Mouse (Mus musculus) c-Kit-positive CD71-positive TER-119-positive erythroid progenitor cells, embryonic 14.5 days (primary cell): ENCODE data around the gene Tnnt3.

ENCODE experiments used
- DNase-seq: peaks from one replicate; pipeline ENCODE4 v3.0.0-alpha.2; 2013; ENCODE audit warnings: low spot score

Gene Tnnt3

DNA sequence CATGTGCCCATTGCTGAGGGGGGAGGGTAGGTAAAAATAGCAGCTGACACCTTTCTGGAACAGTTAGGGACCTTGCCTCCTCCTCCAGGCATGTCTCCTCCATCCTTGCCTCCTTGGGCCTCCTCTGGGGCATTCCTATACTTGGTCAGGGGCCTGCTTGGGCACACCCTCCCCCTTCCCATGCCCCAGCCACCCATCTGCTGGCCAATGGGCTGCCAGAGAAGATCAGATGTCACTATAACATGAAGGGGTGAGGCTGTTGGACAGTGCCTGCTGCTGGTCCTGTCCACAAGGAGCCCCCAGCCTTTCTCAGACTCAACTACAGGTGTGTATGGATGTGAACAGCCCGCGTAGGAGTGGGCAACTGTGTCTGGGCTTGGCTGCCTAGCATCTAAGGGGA is at the start of gene Tnnt3:
Gene Tnnt3 (plus strand): TSS at position 262 of the 400 bp plus-strand sequence.
- no peak for DNase-seq

DNA sequence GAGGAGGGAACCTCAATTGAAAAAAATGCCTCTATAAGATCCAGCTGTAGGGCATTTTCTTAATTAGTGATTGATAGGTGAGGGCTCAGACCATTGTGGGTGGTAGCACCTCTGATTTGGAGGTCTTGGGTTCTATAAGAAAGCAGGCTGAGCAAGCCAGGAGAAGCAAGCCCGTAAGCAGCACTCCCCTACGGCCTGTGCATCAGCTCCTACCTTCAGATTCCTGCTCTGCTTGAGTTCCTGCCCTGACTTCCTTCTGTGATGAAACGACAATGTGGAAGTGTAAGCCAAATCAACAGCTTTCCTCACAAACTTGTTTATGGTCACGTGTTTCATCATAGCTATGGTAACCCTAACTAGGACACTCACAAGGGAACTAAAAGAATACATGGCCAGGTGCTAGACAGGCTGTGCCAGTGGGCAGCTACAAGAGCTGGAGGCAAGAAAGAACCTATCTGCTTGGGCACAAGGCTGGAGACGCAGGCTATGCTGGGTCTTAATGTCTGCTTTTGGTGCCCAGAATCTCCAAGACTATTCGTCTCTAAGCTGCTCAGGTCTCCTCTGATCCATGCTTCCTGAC is 49.5 kb upstream of the Tnnt3 start:
- no peak for DNase-seq

DNA sequence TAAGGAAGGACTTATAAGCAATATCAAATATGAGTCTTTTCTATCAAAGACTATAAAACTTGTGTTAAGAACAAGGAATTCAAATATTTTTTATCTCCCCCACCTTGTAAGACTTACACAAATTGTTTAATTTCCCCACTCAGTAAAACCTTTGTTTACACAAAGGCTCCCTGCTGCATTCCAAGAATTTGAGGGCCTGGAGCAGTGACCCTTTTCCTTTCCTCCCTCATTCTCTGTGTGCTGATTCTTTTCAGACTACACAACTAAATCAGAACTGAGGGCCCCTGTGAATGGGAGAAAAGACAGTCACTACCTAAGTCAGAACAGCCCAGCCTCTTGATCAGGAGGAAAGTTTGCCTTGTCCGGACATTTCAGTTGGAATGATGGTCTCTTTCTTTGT is 43.9 kb upstream of the Tnnt3 start:
- no peak for DNase-seq

DNA sequence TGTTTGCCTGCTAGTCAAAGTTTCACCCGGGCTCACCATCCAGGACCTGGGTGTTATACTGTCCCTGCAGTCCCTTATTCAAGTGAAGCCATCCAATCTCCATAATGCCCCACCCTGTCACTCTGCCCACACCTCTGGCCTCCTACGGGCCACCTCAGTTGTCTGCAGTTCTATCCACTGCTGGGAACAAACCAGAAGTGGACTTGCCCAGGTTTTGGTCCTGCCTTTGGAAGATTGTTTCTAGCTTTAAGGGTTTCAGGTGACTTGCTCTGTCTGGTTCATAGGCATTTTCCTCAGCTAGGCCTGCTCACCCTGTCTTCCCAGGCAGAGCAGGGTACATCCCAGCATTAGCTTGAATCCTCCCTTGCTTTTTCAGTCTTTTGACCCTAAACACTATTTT is 43.4 kb upstream of the Tnnt3 start:
- no peak for DNase-seq

DNA sequence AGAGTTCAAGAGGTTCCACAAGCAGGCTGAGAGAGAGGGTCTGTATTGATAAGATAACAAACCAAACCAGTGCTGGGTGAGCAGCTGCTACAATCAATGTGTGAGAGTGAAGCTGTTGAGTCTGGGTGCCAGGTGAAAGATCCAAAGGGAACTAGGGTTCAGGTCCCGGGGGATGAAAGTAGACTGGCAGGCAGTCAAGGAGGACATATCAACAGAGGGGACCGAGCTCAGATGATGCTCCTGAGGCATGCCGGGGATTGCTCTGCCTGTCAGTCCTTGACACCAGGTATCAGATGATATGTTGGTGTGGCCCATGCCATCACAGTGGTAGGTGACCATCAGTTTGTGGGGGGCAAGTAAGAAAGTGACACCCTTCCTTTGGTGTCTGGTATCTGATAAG is 41.8 kb upstream of the Tnnt3 start:
- no peak for DNase-seq

DNA sequence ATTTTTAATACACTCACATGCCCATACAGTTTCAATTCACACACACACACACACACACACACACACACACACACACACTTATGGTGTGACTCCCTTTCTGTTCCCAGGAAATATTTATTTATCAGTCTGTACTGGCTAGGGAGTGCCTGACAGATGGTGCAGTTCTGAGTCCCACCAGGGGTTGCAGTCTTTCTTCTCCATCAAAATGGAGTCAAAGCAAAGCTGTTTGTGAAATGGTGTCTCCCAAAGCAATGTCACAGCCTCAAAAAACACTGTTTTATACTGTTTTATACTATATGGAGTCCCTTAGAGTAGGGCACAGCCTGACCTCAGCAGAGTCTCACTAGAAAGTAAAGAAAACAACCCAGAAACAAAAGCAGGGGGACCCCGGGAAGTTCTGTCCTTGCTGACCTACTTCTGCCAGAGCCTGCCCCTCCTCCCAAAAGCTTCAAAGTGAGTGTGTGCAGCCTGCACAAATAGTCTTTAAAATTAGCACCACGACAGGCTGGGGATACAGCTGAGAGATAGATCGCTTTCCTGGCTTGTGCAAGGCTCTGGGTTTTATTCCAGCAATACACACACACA is 41.3 kb upstream of the Tnnt3 start:
- no peak for DNase-seq

DNA sequence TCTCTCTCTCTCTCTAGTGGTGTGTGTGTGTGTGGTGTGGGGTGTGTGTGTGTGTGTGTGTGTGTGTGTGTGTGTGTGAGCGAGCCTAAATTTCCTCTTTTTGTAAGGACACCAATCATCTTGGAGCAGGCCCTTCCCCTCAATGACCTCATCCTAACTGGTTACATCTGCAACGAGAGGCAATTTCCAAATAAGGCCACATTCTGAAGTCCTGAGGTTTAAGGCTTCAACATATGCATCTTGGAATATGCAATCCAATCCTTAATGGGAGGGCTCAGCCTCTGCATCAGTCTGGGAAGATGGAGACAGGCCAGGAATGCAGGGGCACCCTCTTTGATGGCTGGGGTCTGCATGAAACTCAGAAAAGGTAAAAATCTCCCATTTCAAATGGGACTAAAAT is 40.6 kb upstream of the Tnnt3 start:
- DNase-seq = no peak

DNA sequence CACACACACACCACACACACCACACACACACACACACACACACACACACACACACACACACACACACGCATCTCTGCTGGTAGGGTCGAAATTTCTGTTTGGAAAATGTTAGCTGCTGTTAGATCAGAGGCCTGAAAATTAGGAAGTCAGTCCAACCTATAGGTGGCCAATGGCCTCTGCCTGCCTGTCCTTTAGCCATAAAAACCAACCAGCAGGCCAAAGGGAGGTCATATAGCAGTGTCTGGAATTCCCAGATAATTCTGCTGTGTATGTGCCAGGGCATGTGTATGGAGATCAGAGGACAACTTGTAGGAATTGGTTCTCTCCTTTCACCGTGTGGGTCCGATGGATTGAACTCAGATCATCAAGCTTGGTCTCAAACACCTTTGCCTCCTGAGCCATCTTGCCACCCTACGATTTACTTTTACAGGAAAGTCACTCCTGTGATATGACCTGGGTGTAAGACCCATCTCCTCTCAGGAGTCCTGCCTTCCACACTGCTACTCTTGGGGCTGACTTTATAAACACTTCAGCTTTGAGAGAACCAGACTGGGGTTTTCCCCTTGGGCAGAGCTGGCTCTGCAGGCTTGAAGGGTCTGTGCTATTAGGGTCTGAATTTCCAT is 39.8 kb upstream of the Tnnt3 start:
- no peak for DNase-seq

DNA sequence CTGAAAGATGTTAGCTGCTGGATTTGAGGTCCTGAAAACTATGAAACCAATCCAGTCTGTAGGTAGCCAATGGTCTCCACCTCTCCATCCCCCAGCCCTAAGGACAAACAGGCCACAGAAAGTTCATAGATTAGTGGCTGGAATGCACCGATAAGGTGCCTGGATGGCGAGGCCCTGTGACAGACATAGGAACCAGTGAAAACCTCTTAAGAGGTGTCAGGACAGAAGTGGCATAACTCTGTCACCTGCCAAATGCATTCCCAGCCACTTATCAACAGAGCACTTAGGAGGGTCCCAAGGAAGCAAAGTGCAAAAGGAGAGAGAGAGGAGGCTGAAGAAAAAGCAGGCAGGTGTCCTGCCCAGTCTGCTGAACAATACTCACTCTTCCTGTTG is 39.3 kb upstream of the Tnnt3 start:
- DNase-seq = no peak

DNA sequence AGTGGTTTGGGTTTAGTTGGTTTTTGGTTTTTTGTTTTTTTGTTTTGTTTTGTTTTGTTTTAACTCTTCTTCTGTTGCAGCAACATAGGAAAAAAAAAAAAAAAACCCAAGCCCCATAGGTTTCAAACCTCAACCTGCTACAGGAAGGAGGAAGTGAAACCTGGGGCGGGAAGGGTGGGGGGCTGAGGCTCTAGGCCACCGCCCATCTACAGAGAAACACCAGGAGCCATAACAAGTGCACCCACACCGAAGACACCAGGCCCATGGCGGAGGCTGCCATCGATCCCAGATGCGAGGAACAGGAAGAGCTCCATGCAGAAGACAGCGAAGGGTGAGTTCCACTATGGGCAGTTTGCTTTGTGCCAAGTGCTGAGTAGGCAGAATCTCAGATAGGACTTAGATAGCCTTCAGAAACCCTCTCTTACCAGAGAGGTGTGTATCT is 38.0 kb upstream of the Tnnt3 start, which contains the start of gene Lsp1:
Gene Lsp1 (plus strand): TSS at position 174 of the 442 bp plus-strand sequence.
- no peak for DNase-seq

DNA sequence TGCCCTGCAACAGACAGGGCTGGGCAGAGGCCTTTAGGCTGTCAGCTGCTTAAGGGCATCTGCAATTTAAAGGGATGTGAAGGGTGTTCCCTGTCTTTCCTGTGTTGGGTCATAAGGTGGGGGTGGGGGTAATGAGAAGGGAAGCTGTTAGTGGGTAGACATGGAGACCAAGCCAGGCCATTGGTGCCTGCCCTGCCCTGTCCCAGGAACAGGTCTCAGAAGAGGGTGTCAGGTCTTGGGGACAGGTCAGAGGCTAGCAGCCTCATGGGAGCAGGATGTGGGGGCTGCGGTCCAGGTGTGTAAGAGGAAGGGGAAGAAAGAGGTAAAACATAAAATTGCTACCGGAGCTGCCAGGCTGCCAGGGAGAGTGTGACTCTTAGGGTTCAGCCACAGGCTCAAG is 37.2 kb upstream of the Tnnt3 start:
- no peak for DNase-seq

DNA sequence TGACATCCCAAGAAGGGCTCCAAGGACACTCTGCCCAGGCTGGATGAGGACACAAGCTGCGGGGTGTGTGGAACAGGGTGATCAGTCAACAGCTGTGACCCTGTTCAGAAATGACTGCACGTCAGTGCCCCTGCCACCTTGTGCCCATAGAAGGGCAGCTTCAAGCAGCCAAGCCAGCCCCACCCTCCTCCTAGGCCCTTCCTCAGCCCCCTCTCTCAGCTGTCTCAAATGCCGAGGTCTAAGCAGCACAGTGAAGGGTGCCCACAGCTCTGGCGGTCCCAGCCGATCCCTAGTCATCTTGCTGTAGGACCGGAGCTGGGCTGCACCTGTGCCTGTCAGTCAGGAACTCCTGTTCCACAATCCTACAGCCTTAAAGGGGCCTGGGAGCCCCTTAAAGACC is 36.4 kb upstream of the Tnnt3 start:
- DNase-seq = no peak

DNA sequence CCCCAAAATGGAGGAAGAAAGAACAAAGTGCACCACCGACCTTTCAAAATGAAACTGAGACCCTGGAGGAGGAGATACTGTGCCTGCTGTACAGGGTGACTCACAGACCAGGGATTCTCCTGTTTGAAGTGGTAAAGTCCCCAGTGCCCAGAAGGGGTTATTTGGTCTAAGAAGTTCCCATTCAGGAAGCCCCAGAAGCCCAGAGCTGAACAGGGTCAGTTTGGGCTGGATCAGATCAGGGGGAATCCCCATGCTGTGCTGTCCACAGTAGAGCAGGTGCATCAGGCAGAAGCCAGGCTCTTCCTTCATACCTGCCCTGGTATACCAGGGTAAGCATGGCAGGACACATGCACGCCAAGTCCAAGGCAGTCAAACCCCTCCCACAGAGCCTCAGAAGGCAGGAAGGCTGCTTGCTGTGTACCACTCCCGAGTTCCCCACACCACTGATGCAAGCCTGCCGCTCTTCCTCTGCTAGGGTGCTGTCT is 36.0 kb upstream of the Tnnt3 start:
- no peak for DNase-seq

DNA sequence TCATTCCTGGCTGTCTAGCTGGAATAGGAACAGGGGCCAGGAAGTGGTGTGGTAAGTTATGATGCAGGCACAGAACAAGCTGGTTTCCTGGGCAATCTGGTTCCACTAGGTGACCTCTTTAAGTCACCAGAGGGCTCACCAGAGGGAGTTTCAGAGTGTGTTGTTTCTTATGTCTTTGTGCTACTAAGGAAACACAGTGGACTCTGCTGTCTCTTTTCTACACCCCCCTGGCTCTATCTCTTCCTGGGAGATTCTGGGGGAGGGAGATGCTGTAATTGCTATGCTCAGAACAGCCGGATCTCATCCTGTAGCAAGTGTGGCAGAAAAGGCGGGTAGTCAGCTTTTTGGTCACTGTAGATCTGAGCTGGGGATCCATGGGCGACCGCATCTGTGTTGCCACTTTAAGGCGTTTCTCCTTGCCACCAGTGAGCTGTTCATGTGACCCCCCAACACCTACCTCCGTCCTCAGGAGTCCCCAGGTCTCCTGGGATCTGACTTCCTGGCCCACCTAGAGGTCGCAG is 28.4 kb upstream of the Tnnt3 start:
- no peak for DNase-seq

DNA sequence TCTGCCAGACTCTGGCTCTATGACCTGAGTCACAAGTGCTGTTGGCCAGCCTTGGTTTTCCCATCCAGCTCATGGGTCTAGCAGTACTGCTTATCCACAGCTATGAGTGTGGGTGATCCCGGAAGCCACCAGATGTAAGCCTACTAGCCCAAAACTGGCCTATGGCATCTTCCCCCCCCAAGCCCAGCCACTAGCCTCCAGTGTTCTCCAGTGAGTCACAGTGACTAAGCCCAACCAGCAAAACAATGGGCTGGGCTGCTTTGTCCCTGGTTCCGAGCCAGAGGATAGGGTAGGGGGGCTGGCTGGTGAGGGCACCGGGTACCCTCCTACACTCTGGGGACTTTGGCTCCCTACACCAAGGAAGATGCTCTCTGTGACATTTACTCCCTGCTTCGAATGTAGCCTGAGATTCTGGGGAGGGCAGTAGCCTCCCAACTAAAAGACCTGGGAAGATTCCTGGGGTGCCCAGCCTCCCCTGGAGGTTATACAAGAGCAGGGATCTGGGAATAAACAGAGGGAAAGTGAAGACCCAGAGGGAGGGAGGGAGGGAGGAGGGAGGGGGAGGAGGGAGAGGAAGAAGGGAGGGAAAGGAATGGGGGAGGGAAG is 27.7 kb upstream of the Tnnt3 start:
- DNase-seq = no peak

DNA sequence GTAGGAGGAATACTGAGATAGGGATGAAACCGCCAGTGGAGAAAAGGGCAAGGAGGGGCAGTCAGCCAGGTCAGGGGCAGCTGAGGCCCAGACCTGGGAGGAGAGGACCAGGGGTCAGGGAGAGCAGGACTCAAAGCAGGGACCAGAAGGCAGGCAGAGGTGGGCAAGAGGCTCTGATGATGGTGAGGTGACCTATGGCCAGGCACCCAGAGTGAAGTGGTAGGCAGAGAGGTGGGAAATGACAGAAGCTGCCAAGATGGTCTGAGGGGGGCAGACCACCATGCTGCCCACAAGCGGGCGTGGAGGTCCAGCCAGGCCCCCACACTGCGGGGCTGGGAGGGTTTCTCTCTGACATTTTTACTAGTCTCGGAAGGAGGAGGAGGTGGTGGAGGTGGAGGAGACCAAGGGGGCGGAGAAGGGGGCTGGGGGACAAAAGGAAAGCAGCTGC is 27.2 kb upstream of the Tnnt3 start:
- no peak for DNase-seq

DNA sequence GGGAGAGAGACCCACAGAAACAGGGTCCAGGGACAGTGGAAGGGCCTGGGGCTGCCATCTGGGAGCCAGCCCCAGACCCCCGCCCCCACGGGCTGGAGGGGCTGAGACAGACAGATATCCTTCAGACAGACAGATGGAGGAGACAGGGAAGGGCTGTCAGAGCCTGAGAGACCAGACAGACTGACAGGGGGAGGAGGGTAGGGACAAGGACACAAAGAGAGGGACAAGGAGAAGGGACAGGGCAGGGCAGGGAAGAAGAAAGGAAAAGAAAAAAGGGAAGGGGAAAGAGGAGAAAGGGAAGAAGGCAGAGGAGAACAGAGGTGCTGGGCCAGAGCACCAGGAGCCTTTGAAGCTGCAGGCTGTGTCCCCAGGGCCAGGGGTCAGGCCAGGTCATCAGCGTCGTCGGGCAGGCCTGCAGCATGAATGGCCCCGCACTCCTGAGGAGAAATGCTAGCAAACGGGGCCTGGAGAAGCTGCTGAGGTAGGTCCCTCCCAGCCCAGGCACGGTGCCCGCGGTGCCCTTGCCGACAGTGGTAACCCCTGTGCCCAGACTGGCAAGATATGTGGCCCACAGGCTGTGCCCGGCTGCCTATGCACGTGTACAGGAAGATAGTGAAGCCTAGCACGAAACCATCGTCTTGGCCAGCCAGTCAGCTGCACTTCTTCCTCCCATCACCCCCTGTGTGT is 26.6 kb upstream of the Tnnt3 start:
- no peak for DNase-seq

DNA sequence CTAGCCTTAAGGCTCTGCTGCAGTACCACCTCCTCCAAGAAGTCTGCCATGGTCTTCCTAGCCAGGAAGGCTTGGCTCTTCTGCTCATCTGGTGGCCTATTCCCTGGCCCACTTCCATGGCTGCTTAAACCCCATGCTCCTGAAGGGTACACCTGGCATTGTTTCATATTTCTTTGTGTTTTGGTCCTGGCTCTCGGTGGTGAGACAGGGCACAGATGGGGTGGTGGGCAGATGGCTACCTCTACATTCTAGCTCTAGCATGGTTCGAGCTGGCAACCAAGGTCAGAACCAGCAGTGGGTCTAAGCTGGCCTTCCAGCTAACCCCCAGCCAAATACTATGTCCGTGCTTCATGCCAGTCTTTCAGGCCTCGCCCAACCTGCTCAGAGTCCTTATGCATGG is 25.7 kb upstream of the Tnnt3 start:
- no peak for DNase-seq

DNA sequence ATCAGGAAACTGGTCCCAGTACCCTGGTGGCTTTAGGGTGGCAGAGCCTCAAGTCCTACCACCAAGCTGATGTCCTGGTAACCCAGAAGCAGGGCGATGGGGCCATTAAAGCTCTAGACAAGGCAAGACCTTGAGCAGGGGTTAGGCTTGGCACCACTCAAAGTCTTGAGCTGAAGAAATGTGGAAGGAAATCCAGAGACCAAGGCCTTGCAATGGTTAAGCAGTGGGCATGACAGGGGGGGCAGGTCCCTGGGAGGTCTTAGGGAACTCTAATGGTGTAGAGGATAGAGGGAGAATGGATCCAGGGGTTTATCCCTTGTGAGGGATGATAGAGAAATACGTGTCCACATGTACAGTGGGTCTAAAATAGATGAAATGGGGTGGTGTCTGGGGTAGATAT is 25.2 kb upstream of the Tnnt3 start:
- no peak for DNase-seq

DNA sequence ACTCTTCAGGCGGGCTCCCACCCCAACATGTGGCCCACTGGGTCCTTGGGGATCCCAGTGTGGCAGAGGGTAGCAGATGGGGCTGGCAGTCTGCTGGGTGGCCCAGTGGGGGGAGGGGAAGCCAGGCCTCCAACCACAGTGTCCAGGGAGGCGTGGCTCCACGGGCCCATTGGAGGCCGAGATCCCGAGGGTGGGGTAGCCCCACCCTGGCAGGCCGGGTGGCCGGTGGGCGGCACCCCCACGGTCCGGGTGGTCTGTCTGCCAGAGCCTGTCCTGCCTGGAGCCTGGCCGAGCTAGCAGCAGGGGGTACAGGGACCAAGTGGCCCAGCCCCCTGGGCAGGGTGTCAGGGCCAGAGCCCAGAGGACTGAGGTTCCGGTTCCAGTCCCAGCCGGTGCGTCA is 23.8 kb upstream of the Tnnt3 start:
- DNase-seq = no peak

DNA sequence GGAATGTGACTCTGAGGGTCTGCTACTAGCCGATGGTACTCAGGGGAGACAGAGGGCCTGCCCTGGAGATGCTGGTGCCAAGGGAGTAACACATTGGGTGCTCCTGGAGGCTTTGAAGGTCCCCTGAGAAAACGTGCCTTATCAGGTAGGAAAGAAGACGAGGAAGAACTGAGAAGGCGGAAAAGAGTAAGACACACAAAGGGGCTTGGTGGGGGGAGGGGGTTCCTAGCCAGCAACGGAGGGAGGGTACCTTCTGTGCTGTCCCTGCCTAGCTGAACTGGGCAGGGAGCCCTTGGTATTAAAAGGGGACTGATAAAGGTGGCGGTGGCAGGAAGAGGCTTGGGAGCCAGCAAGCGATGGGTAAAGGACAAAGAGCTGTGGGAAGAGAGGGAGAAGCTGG is 23.0 kb upstream of the Tnnt3 start:
- DNase-seq = no peak

DNA sequence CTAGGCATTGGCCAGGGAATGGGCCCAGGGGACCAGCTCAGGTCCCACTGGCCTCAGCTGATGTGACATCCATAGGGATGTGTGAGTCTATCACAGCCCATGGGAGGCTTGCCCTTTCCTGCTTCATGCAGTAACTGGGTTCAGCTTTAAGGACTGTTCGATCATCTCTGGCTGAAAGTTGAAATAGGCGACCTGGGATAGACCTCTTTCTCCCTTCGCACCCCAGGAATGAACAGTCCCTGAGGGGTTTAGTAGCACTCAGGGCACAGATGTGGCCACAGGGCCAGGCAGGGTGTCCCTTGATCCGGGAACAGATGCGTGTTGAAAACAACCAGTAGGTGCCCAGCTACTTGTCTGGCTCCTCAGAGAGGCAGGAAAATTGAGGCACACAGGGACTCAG is 22.4 kb upstream of the Tnnt3 start:
- no peak for DNase-seq
